Mouse (Mus musculus): ENCODE measurements at regions not wholly inside any gene's neighbourhood (a gene's known extent, or its start where the extent isn't known, plus 50 kb on each side); places are given as distances from the start of the nearest gene placed in this dataset.

DNA sequence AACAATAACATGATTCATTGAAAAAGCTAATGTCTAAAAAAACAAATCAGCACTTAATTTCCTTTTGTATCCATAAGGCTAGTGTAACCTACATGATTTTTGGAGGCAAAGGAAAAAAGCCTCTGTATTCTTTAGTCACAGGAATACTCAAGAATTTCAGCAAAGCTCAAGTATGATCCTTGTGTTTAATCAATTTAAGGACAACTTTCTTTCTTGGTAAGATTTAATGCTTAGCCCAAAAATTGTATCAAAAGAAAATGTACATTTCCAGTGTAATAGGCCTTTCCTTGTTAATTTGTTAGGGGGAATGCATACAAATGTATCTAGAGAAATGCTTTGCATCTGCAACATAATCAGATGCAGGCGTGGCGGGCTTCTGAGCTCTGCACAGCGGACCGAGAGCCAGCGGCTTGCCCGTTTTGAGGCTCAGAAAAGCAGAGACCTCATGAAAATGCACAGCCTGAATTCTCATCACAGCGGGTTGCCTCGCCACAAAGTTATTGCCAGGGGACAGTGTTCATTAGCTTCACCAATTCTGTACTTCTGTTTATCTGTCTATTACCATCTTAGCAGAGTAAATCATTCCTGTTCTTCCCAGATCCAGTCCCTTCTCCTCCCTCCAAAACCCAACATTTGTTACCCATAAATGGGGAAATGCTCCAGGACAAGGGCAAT, 133.2 kb upstream of the Kiz start:
- H3K27ac ChIP-seq (replicated peaks; ENCODE audit: low read depth, low read length), result no peak overlapping the region
- 18% methylated on average over 8 of the region's 8 CpGs for whole genome bisulfite sequencing
- H3K9me3 ChIP-seq (ENCODE audit: control insufficient read depth, low read length), result no peaks in the 10 kb centered on the region
- H3K9ac ChIP-seq (ENCODE audit: low read depth, low read length, severe bottlenecking), result no peak overlapping the region
- no peak overlapping the region for H3K4me2 ChIP-seq (replicated peaks; ENCODE audit: low read depth, low read length, severe bottlenecking)
- no peaks in the 10 kb centered on the region for H3K27me3 ChIP-seq (ENCODE audit: control insufficient read depth, insufficient read depth, low read length)
- no peak for TF ChIP-seq POLR2A (IDR thresholded peaks at IDR 0.05; ENCODE audit: borderline replicate concordance, extremely low read depth, insufficient read depth, insufficient read length)
- DNase-seq (ENCODE audit: low spot score), result no peak
- ATAC-seq (ENCODE audit: low FRiP score, low read depth), result no peak
- no peak overlapping the region for H3K4me3 ChIP-seq (replicated peaks; ENCODE audit: low read length)
- H3K4me1 ChIP-seq (ENCODE audit: control insufficient read depth, insufficient read depth, low read length), result no peaks in the 10 kb centered on the region; the same call in 1 of the 2 replicates
- no peaks in the 10 kb centered on the region for H3K36me3 ChIP-seq (ENCODE audit: control insufficient read depth, insufficient read depth, low read length)

DNA sequence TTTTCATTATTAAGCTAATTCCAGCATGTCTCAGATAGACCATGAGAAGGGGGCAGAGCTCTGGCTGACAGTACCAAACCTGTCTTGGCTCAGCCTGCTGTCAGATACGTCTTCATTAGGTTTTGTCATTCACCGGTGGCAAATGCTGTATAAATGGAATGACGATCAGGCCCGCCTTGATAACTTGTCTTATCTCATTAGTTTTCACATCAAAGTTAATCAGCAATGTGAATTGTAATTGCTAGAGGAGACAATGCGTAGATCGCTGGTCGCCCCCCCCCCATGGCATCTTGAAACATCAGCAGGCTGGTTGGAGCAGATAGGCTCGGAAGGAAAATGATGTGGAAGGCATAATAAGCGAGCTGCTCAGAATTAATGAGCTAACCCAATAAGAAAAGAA, 132.5 kb upstream of the Kiz start:
- no peak for DNase-seq (ENCODE audit: low spot score)
- H3K9ac ChIP-seq (ENCODE audit: low read depth, low read length, severe bottlenecking), result no peak overlapping the region
- no peak overlapping the region for H3K4me2 ChIP-seq (replicated peaks; ENCODE audit: low read depth, low read length, severe bottlenecking)
- H3K4me1 ChIP-seq (ENCODE audit: control insufficient read depth, insufficient read depth, low read length), result no peaks in the 10 kb centered on the region; the same call in 1 of the 2 replicates
- H3K9me3 ChIP-seq (ENCODE audit: control insufficient read depth, low read length), result no peaks in the 10 kb centered on the region
- no peak overlapping the region for H3K27ac ChIP-seq (replicated peaks; ENCODE audit: low read depth, low read length)
- 64% methylated on average over 9 of the region's 9 CpGs for WGBS
- no peak overlapping the region for H3K4me3 ChIP-seq (replicated peaks; ENCODE audit: low read length)
- TF ChIP-seq POLR2A (IDR thresholded peaks at IDR 0.05; ENCODE audit: borderline replicate concordance, extremely low read depth, insufficient read depth, insufficient read length), result no peak
- no peaks in the 10 kb centered on the region for H3K36me3 ChIP-seq (ENCODE audit: control insufficient read depth, insufficient read depth, low read length)
- ATAC-seq (ENCODE audit: low FRiP score, low read depth), result no peak
- no peaks in the 10 kb centered on the region for H3K27me3 ChIP-seq (ENCODE audit: control insufficient read depth, insufficient read depth, low read length)

DNA sequence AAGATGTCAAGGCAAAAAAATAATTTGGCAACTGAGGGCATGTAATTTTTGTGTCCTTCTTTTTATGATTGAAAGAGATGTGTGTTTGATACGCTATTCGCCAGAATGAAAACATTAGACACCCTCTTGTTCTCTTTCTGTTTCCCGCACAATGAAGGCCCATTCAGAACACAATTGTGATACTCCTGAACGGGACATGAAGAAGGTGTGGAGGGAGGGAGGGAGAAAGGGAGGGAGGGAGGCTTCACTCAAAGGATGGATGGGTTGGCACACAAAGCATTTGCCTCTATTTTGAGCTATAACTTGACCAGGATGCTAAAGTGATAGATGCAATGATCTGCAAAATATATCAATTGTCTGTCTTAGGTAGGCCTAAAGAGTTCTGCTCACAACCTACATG, 132.0 kb upstream of the Kiz start:
- H3K27ac ChIP-seq (replicated peaks; ENCODE audit: low read depth, low read length), result no peak overlapping the region
- H3K27me3 ChIP-seq (ENCODE audit: control insufficient read depth, insufficient read depth, low read length), result no peaks in the 10 kb centered on the region
- 89% methylated on average over 4 of the region's 4 CpGs for WGBS
- no peaks in the 10 kb centered on the region for H3K9me3 ChIP-seq (ENCODE audit: control insufficient read depth, low read length)
- H3K4me2 ChIP-seq (replicated peaks; ENCODE audit: low read depth, low read length, severe bottlenecking), result no peak overlapping the region
- no peaks in the 10 kb centered on the region for H3K36me3 ChIP-seq (ENCODE audit: control insufficient read depth, insufficient read depth, low read length)
- H3K4me1 ChIP-seq (ENCODE audit: control insufficient read depth, insufficient read depth, low read length), result no peaks in the 10 kb centered on the region; the same call in 1 of the 2 replicates
- no peak for TF ChIP-seq POLR2A (IDR thresholded peaks at IDR 0.05; ENCODE audit: borderline replicate concordance, extremely low read depth, insufficient read depth, insufficient read length)
- ATAC-seq (ENCODE audit: low FRiP score, low read depth) (no peak), DNase-seq (ENCODE audit: low spot score) (no peak)
- no peak overlapping the region for H3K9ac ChIP-seq (ENCODE audit: low read depth, low read length, severe bottlenecking)
- H3K4me3 ChIP-seq (replicated peaks; ENCODE audit: low read length), result no peak overlapping the region

- Histone ChIP-seq H3K4me3 (replicated peaks; ENCODE audit: low read length) (no peak overlapping the region), H3K4me1 (ENCODE audit: control insufficient read depth, insufficient read depth, low read length) (no peaks in the 10 kb centered on the region; the same call in 1 of the 2 replicates), H3K4me2 (replicated peaks; ENCODE audit: low read depth, low read length, severe bottlenecking) (no peak overlapping the region), H3K27me3 (ENCODE audit: control insufficient read depth, insufficient read depth, low read length) (no peaks in the 10 kb centered on the region), H3K9me3 (ENCODE audit: control insufficient read depth, low read length) (no peaks in the 10 kb centered on the region), H3K9ac (ENCODE audit: low read depth, low read length, severe bottlenecking) (no peak overlapping the region), H3K27ac (replicated peaks; ENCODE audit: low read depth, low read length) (no peak overlapping the region), H3K36me3 (ENCODE audit: control insufficient read depth, insufficient read depth, low read length) (no peaks in the 10 kb centered on the region)
- ATAC-seq (ENCODE audit: low FRiP score, low read depth) (no peak), DNase-seq (ENCODE audit: low spot score) (no peak)
- WGBS, result 52% methylated on average over 10 of the region's 10 CpGs
- no peak for TF ChIP-seq POLR2A (IDR thresholded peaks at IDR 0.05; ENCODE audit: borderline replicate concordance, extremely low read depth, insufficient read depth, insufficient read length)
These were observed 131.5 kb upstream of the Kiz start for GRCm38 (mm10) chr2:146724142-146724679.

DNA sequence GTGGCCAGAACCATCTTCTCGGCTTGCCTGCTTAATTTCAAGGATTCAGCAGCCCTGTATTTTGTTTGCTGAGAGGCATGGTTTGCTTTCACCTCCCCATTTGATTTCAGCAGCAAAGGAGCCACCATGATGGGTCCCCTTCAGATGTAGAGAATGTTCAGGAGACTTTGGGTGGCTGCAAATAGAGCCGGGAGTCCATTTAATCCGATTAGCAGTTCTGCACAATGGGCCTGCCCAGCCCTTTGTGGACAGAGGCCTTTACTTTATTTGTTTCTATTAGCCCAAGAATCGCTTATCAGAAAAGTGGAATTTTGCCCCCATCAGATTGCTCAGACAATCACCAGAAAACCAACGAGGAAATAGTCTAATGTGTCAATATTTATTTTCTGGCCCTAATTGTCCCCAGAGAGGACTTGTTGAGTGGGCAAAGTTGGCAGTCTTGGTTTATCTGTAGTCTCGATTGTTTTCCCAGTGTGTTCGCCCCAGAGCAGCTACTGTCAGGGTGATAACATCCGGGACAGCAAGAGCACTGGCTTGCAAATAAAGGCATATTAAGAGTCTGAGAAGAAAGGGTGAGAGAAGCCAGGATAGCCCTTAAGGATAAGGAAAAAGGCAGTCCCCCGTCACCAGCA, 130.6 kb upstream of the Kiz start:
- no peak overlapping the region for H3K4me3 ChIP-seq (replicated peaks; ENCODE audit: low read length)
- no peaks in the 10 kb centered on the region for H3K36me3 ChIP-seq (ENCODE audit: control insufficient read depth, insufficient read depth, low read length)
- no peaks in the 10 kb centered on the region for H3K27me3 ChIP-seq (ENCODE audit: control insufficient read depth, insufficient read depth, low read length)
- H3K9ac ChIP-seq (ENCODE audit: low read depth, low read length, severe bottlenecking), result no peak overlapping the region
- no peak for TF ChIP-seq POLR2A (IDR thresholded peaks at IDR 0.05; ENCODE audit: borderline replicate concordance, extremely low read depth, insufficient read depth, insufficient read length)
- H3K4me1 ChIP-seq (ENCODE audit: control insufficient read depth, insufficient read depth, low read length), result no peaks in the 10 kb centered on the region; the same call in 1 of the 2 replicates
- H3K4me2 ChIP-seq (replicated peaks; ENCODE audit: low read depth, low read length, severe bottlenecking), result no peak overlapping the region
- ATAC-seq (ENCODE audit: low FRiP score, low read depth) (no peak), DNase-seq (ENCODE audit: low spot score) (no peak)
- H3K9me3 ChIP-seq (ENCODE audit: control insufficient read depth, low read length), result no peaks in the 10 kb centered on the region
- 81% methylated on average over 9 of the region's 9 CpGs for WGBS
- H3K27ac ChIP-seq (replicated peaks; ENCODE audit: low read depth, low read length), result no peak overlapping the region
